Mouse (Mus musculus) CD4-positive, CD25-positive, alpha-beta regulatory T cell, adult 4 months (primary cell): ENCODE measurements around the gene Slc1a5. TPM values are rescaled to one million over a fixed set of nuclear protein-coding genes. Genes with fewer than 3 reads are reported as not detected.
A peak's percentile ranks its signal among the peaks of the same experiment; 100 is the strongest.

ENCODE experiments used
- ATAC-seq: one replicate; pipeline ENCODE4 v1.8.0; 2017
- polyA plus RNA-seq, 2 experiments: library from polyadenylated mRNA; unstranded; fragments of 100-300 nt; shearing (Covaris generic); gene quantifications; one replicate each; pipeline ENCODE4 v1.2.1; 2017

Slc1a5 gene
- 100 to 1,000 TPM; 142 to 182 TPM for polyA plus RNA-seq

GRCm38 (mm10) chr7:16780825-16781554 is at the start of gene Slc1a5:
TSS of gene Slc1a5 (plus strand) at chr7:16781340.
- ATAC-seq: peak; percentile 89

- ATAC-seq: no peak
Measured at GRCm38 (mm10) chr7:16731893-16732422, 49.2 kb upstream of the Slc1a5 start.

- no peak for ATAC-seq
Measured at GRCm38 (mm10) chr7:16737606-16738072, 43.5 kb upstream of the Slc1a5 start.

- peak; percentile 99 for ATAC-seq
Measured at GRCm38 (mm10) chr7:16738073-16738696, 43.0 kb upstream of the Slc1a5 start, which contains the start of gene Ap2s1. TSS of gene Ap2s1 (plus strand) at chr7:16738410.

DNA sequence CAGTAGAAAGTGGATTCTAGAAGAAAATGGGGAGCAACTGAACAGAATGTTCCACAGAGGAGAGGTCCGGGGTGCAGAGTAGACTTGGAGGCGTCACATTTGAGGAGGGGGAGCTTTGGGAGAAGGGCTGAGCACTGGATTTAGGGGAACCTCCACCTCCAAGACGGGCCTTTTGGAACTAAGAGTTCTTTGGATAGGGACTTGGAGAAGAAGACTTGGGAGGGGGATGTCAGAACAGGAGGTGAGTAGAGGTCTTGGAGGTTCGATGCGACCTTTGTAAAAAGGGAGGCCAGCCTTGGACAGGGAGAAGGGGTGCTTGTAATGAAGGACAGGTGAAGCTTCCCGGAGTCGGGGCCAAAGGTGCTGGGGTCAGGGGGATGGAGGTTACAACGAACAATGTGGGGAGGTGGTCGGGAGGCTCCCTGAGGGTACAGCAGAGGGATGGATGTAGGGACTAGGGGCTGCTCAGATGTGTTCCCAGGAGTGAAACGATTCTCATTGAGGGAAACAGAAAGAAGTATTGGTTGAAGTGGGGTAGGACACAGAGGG is 42.0 kb upstream of the Slc1a5 start:
- ATAC-seq: no peak

GRCm38 (mm10) chr7:16745373-16745772 is 35.8 kb upstream of the Slc1a5 start:
- ATAC-seq: no peak

DNA sequence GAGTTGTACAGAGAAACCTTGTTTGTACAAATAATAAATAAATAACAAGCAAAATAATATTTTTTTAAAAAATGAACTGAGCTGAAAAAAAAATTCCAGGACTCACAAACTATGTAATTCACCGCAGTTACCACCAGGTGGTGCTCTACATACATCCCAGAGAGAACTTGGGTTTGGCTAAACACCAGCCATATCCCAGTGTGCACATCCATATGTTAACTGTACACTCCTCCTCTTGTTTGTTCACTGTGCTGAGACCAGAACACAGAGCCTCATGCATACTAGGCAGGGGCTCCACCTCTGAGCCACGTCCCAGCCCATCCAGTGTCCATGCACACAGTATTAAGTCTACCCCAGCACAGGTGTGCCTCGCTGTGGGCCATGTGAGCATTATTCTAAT is 35.0 kb upstream of the Slc1a5 start:
- peak; percentile 68 for ATAC-seq

DNA sequence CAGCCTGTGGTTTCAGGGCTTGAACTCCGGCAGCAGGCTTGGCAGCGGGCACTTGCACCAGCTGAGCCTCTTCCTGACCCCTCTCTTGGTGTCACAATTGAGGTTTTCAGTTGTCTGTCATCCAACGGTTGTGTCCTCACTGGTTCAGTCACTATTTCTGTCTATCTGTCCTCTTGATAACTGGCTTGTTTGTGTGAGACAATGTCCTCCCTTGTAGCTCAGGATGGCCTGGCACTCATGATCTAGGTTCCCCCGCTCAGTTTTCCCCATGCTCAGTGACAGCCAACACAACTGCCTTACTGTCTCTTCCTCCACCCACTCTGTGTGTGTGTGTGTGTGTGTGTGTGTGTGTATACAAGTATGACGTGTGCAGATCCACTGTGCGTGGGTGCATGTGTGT is 33.5 kb upstream of the Slc1a5 start:
- no peak for ATAC-seq

- ATAC-seq: no peak
Measured at GRCm38 (mm10) chr7:16752016-16752415, 29.1 kb upstream of the Slc1a5 start.

DNA sequence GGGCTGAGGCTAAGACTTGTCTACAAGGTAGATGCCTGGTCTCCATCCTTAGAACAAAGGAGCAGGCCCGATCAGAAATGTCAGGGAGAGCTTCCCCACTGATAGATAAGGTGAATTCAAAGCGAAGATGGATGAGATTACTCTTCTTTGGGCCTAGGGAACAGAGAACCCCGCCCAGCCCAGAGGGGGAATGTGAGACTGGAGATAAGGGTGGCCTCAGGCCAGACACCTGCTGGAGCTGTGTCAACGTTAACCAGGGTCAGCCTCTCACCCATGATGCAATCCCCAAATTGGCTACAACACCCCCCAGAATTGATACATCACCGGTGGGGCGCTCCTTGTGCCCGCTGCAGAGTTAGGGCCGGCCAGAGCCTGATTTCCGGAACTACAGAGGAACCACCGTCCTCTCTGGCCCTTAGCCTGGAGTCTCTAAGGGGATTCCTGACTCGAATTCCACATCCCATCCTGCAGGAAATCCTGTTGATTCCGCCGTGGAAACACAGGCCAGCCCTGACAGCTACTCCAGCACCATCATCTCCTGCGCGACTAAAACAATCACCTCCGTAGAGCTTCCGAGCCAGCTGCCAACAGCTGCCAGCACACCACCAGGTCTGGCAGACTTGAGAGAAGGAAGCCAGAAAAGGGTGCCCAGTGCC is 25.6 kb upstream of the Slc1a5 start:
- no peak for ATAC-seq

DNA sequence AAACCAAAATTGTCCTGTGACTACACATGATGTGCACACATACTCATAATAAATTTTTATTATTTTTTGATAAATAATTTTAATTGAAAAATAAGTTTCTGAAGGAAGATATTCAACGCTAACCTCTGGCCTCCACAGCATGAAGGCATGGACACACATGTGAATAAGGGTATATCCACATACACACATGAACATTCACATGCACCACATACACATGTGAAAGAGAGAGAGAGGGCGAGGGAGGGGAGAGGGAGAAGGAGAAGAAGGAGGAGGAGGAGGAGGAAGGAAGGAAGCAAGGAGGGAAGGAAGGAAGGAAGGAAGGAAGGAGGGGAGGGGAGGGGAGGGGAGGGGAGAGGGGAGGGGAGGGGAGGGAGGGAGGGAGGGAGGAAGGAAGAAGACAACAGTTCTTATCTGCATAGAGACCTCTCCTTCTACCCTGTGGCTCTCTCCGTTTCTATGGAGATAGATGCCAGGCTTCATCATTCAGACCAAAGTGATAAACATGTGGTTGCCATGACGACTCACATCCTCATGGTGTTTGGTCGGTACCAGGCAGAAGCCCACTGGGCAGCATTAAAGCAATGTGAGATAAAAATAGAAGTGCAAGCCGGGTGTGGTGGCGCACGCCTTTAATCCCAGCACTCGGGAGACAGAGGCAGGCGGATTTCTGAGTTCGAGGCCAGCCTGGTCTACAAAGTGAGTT is 22.1 kb upstream of the Slc1a5 start:
- no peak for ATAC-seq

DNA sequence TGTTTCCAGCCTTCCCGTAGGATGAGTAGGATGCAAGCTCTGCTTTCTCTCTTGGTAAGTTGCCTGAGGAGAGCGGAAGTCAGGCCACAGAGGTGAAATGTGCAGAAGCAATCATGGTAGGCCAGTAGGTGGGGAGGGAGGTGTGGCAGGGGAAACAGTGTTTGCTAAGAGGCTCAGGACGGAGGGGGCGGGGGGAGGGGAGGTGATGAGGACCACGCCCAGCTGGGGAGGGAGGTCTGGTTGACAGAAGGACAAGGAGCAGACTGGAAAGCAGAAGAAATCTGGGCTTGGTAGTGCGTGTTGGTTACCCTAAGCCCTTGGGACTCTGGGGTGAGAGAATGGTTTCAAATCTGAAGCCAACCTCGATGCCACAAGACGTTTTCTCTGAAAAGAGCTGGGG is 20.8 kb upstream of the Slc1a5 start:
- ATAC-seq: peak; percentile 39

- ATAC-seq: no peak
Measured at GRCm38 (mm10) chr7:16761005-16761481, 20.1 kb upstream of the Slc1a5 start.

DNA sequence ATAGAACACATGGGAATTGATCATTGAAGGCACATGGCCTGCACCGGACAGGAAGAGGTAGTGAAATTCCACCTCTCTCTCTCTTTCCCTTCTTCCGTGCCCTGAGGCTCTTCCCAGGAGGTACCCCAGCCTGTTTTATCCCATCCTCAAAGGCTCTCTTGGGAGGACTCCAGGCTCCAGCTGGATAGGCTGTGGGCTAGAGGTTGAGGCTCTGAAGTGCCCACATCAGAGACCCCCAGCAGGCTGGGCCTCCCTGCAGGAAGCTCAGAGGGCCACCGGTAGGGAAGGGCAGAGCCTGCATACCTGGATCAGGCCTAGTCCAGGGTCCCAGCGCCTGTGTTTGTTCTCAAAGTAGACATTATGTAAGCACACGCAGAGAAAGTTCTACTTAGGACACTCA is 19.5 kb upstream of the Slc1a5 start:
- ATAC-seq: no peak

- no peak for ATAC-seq
Measured at GRCm38 (mm10) chr7:16763463-16764218, 17.5 kb upstream of the Slc1a5 start.

GRCm38 (mm10) chr7:16766443-16766842 is 14.7 kb upstream of the Slc1a5 start:
- ATAC-seq: no peak

- no peak for ATAC-seq
Measured at GRCm38 (mm10) chr7:16775888-16776287, 5.3 kb upstream of the Slc1a5 start.

- ATAC-seq: no peak
Measured at GRCm38 (mm10) chr7:16780076-16780475, 1.1 kb upstream of the Slc1a5 start.

DNA sequence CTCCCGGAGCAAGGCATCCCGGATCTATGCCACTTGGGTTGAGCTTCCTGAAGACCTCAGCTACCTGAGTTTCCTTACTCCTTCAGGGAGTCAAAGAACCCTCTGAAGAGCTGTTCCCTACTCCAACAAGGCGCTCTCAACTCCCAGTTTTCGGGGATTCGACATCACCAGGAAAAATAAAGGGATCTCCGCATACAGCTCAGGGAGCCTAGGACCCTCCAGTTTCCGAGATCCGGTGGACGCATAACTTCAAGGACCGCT is 345 bp downstream of the Slc1a5 start:
- no peak for ATAC-seq

DNA sequence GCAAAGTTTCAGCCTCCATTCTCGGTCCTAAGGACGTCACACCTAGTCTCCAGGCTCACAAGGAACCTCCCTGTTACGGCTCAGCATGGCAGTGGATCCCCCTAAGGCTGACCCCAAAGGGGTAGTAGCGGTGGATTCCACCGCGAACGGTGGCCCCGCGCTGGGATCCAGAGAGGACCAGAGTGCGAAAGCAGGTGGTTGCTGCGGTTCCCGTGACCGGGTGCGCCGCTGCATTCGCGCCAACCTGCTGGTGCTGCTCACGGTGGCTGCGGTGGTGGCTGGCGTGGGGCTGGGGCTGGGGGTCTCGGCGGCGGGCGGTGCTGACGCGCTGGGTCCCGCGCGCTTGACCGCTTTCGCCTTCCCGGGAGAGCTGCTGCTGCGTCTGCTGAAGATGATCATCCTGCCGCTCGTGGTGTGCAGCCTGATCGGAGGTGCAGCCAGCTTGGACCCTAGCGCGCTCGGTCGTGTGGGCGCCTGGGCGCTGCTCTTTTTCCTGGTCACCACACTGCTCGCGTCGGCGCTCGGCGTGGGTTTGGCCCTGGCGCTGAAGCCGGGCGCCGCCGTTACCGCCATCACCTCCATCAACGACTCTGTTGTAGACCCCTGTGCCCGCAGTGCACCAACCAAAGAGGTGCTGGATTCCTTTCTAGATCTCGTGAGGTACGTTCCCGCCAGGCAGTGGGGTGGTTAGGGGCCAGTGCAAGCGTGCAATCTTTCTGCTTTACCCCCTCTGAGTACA is 845 bp downstream of the Slc1a5 start:
- ATAC-seq: peak; percentile 5

DNA sequence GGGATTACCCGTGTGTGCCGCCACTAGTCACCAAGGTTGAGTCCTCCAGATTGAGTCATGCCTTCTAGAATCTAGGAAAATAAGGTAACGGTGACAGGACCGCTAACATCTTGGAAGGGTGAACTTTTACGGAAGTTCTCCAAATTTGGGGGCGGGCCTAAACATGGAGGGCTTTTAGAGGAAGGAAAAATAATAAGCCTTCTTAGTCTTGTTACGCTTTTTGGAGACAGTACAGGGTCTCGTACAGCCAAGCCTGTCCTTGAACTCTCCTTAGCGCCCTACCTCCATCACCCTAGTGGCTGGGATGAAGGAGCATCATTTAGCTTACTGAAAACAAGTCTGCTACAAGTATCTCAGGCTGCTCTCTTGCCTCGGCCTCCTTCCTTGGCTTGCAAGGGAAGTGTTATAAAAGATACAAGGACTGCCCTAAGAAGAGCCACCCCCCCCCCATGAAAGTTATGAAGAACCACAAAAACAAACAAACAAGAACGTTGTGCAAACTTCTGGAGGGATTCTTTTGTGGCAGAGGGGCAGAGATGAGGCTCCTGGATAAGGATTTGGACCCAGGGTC is 1.5 kb downstream of the Slc1a5 start:
- ATAC-seq: no peak
